Mouse (Mus musculus): ENCODE data around the gene Cacna1d. TPM values are rescaled to one million over a fixed set of nuclear protein-coding genes. Genes with fewer than 3 reads are reported as not detected.

The Cacna1d gene
- total RNA-seq, 2 experiments from 2014 or later = 44.1 to 45.4 TPM

DNA sequence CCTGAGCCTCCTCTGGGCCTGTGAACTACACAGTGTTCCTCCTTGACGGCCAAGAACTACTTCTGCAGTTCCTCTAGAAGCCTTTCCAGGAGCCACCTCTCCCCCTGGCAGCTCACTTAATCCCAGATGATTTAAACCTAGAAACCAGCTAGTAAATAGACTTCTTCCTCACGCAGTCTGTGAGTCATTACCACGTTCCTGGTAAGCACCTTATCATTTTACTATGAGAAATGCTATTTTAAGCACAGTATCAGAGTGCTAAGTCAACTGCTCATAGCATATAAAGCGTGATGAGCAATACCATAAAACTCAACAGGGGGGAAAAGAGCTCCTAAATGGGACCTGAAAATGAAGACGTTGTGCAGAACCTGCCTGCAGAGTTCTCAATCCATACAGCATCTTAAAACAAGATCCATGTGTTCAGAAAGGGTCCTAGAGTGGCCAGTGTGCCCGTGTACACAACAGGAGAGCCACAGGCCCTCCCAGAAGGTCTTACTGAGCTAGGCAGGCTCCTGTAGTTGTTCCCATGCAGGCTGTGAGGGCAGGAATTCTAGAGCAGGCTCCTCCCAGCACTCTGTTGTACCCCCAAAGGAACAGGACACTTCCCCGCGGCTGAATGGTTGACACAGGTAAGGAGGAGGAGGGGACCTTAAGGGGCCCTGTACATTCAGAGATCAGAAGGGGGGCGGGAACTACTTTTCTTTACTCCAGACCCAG is 377.7 kb downstream of the Cacna1d start:
- DNase-seq (ENCODE audit: low spot score in 2 of 2) = no peak

DNA sequence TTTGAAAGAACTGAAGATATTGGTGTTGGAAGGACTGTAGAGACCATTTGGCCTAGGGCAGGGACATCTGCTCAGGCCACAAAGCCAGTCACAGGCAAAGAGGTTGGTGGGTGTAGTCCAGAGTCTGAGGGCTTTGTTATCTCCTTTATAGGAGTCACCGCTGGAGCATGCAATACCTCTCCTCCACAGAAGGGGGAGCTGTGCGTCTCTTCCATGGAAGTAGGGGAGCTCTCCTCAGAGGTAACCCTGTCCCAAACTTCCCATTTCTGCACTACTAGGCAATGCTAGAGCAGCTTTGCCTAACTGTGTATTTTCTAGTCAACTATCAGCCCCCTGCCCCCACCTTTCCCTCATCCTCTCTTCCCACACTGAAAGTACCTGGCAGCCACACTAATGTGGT is 382.2 kb downstream of the Cacna1d start:
- DNase-seq (ENCODE audit: low spot score in 2 of 2) = no peak

GRCm38 (mm10) chr14:30106550-30106949 is 384.7 kb downstream of the Cacna1d start:
- DNase-seq (ENCODE audit: low spot score in 2 of 2) = no peak

GRCm38 (mm10) chr14:30105551-30105950 is 385.7 kb downstream of the Cacna1d start:
- no peak for DNase-seq (ENCODE audit: low spot score in 2 of 2)

- no peak for DNase-seq (ENCODE audit: low spot score in 2 of 2)
Measured at GRCm38 (mm10) chr14:30103946-30104536, 387.2 kb downstream of the Cacna1d start.

GRCm38 (mm10) chr14:30097239-30097638 is 394.0 kb downstream of the Cacna1d start:
- no peak for DNase-seq (ENCODE audit: low spot score in 2 of 2)

GRCm38 (mm10) chr14:30092426-30092825 is 398.8 kb downstream of the Cacna1d start:
- DNase-seq (ENCODE audit: low spot score in 2 of 2) = no peak

- DNase-seq (ENCODE audit: low spot score in 2 of 2) = no peak
Measured at GRCm38 (mm10) chr14:30092021-30092420, 399.2 kb downstream of the Cacna1d start.

GRCm38 (mm10) chr14:30079729-30080128 is 411.5 kb downstream of the Cacna1d start:
- DNase-seq (ENCODE audit: low spot score in 2 of 2) = no peak

- DNase-seq (ENCODE audit: low spot score in 2 of 2) = no peak
Measured at GRCm38 (mm10) chr14:30078115-30078808, 413.0 kb downstream of the Cacna1d start.

- DNase-seq (ENCODE audit: low spot score in 2 of 2) = no peak
Measured at GRCm38 (mm10) chr14:30075268-30075887, 415.9 kb downstream of the Cacna1d start.

GRCm38 (mm10) chr14:30068566-30068965 is 422.7 kb downstream of the Cacna1d start:
- no peak for DNase-seq (ENCODE audit: low spot score in 2 of 2)

DNA sequence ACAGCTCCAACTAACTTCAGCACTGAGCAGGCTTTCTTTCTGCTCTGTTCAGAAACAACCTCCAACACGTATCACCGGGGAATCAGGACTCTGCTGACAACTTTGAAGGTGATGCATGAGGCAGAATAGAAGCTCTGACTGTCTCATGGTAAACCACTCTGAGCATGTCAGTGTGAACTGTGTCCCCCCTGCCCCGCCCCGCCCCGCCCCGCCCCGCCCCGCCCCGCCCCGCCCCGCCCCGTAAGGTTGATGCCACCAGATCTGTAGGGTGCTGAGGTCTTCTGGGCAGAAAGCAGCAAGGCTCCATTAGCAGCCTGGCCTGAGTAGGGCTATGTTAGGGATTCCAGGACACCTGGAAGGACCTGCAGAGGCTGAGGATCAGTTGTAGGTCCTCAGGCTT is 424.5 kb downstream of the Cacna1d start:
- no peak for DNase-seq (ENCODE audit: low spot score in 2 of 2)

DNA sequence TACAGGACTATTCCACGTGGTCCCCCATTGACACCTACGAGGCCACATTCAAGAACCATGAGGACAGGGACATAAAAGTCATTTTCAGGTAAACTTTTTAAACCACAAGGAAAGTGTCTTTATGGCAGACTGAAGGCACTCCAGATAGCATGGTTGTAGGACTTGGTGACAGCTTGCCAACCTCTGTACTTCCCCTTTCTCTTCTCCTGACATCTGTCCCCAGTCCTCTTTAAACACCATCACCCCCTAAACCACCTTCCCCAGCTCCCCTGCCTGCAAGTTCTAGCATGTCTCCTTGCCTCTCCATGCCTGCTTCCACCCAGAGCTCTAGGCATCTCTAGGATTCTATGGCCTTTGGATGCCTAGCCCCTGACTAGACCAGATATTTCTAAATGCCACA is 426.4 kb downstream of the Cacna1d start:
- no peak for DNase-seq (ENCODE audit: low spot score in 2 of 2)

DNA sequence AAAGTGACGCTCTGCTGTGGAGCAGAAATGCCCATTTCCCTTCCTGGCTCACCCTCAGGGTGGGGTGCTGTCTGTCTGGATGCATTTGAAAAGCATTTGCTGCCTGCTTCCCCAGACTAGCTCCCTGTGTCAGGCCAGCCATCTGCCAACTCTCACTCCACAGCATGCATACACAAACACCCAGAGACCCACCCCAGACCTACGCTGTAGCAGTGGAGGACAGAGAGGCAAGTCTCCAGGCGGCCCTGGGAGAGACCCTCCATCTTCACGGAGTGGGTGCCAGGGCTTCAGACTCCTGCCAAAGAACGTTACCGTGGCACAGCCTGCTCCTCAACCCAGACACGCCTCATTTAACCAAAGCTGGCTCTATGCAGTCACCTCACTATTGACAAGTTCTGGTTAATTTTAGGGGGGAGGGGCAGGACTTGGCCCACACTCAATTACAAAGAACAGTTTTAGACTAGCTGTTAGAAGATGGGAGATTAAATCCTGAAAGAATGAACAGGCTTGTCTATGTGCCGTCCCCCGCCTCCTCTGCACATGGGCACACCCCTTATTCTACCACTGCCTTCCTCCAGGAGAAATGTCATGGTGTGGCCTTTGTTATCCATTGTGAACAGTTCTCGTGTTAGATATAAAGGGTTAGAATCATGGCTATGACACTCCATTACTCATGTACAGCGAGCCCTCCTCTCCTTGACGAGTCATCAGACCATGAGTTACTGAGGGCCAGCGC is 435.1 kb downstream of the Cacna1d start:
- DNase-seq (ENCODE audit: low spot score in 2 of 2) = no peak

DNA sequence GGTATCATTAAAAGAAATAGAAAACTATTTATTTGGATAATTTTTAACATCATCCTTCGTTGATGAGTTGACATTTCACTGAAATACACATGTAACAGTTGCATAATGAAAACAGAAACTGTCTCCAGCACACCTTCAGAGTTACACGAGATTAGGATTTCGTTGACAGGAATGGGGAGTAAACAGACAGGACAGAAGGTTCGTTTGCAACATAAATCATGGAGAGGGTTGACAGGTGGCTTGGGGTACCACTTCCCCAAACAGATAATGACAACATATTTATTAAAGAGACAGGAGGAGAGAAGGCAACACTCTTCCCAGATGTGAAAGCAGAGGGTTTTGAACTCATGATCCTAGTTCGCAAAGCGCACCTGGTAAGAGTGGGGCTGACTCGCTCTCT is 436.3 kb downstream of the Cacna1d start:
- no peak for DNase-seq (ENCODE audit: low spot score in 2 of 2)

DNA sequence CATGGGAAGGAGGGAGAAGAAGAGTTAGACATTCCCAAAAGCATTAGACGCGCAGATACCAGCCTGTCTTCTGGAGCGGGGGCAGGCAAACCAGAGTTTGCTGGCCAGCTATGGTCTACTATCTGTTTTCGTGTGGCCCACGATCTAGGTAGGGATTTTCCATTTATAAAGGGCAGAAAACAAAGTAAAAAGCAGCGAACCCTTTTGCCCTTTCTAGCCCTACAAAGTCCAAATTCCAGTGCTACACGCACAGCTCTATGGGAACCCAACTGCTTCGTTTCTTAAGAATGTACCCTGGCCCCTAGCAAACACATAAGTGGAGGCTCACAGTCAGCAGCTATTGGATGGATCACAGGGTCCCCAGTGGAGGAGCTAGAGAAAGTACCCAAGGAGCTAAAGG is 441.0 kb downstream of the Cacna1d start:
- no peak for DNase-seq (ENCODE audit: low spot score in 2 of 2)

DNA sequence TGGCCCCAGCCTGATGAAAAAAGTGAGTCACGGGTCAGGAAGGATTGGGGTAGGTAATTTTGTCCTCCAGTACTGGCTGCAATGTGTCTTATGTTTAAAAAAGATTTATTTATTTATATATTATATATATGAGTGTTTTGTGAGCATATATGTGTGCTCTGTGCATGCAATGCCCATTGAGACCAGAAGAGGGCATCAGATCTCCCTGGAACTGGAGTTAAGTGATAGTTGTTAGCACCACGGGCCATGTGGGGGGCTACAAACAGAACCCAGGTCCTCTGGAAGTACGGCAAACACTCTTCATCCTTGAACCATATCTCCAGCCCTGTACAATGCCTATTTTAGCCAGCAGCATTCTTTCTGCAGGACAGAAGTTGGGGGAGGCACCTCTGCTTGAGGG is 443.2 kb downstream of the Cacna1d start:
- DNase-seq (ENCODE audit: low spot score in 2 of 2) = no peak

- DNase-seq (ENCODE audit: low spot score in 2 of 2) = no peak
Measured at GRCm38 (mm10) chr14:30046976-30047375, 444.3 kb downstream of the Cacna1d start.

DNA sequence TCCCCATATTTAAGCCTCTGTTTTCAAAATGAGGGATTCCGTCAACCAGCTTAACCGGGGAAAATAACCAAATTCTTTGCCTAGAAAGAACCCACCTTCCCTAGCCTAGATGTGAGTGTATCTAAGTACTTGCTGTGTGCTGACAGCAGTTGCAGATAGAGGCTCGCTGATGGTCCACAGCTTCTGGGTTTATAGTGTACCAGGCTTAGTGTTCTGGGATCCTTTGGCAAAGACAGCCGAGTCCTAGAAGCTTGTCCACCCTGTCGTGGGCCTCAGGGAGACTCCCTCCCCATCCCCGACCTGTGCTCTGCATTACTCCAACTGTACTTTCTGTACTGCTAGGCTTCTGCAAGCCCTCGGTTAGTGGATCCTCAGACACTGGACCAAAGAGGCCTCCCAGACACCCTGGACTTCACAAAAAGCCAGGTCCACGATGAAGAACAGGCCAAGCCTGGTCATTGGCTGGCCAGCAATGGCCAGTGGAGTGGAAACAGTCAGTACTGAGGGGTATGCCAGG is 445.5 kb downstream of the Cacna1d start:
- no peak for DNase-seq (ENCODE audit: low spot score in 2 of 2)

- DNase-seq (ENCODE audit: low spot score in 2 of 2) = no peak
Measured at GRCm38 (mm10) chr14:30045239-30045638, 446.0 kb downstream of the Cacna1d start.
